Mouse (Mus musculus): Measurements from ENCODE around the gene Grhl1. TPM values are rescaled to one million over a fixed set of nuclear protein-coding genes. Genes with fewer than 3 reads are reported as not detected.

Grhl1 gene
- polyA plus RNA-seq, 1 experiment: 0.41 TPM

DNA sequence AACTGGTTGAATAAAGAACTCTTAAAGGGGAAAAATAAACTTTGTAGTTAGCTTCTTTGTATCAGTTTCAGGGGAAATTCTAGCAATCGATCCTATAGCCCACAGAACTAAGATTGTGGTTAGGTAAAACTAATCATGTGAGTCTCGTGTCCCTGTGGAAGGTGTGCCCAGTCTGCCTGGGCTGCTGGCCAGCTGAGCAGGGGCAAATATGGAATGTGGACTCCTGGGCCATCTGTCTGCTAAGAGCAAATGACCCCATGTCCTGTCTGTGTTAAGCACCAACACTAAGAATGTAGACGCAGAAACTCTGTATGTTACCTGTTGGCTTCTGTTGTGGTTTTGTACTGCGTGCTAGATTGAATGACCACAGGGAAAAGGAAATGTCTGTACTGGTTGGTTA, 89.0 kb downstream of the Grhl1 start:
- H3ac ChIP-seq (ENCODE audit: control insufficient read depth, insufficient read length): no peak overlapping the region
- H3K4me2 ChIP-seq (ENCODE audit: low read depth): no peak overlapping the region
- H3K27me3 ChIP-seq (ENCODE audit: control insufficient read depth, insufficient read depth, insufficient read length): no peaks in the 10 kb centered on the region
- H3K79me2 ChIP-seq (ENCODE audit: control insufficient read depth, insufficient read depth): no peaks in the 10 kb centered on the region
- no peak overlapping the region for H3K4me3 ChIP-seq
- TF ChIP-seq POLR2A (IDR thresholded peaks at IDR 0.05; ENCODE audit: insufficient read length, low read depth) (no peak), MYOD1 (IDR thresholded peaks at IDR 0.05; ENCODE audit: control insufficient read depth in 1 of 3, insufficient read length in 2 of 3, low read depth in 2 of 3) (no peak), TCF3 (IDR thresholded peaks at IDR 0.05; ENCODE audit: insufficient read length, low read depth) (no peak), MAX (IDR thresholded peaks at IDR 0.05; ENCODE audit: low read depth) (no peak), REST (IDR thresholded peaks at IDR 0.05; ENCODE audit: insufficient read depth, insufficient read length) (no peak), TCF12 (IDR thresholded peaks at IDR 0.05; ENCODE audit: insufficient read depth, poor library complexity, severe bottlenecking) (no peak), POLR2AphosphoS2 (IDR thresholded peaks at IDR 0.05; ENCODE audit: insufficient read length, low read depth) (no peak), E2F4 (IDR thresholded peaks at IDR 0.05; ENCODE audit: insufficient read depth) (no peak), SRF (IDR thresholded peaks at IDR 0.05; ENCODE audit: control insufficient read depth, insufficient read length, low read depth) (no peak), CEBPB (IDR thresholded peaks at IDR 0.05; ENCODE audit: insufficient read depth, poor library complexity, severe bottlenecking) (no peak), USF1 (IDR thresholded peaks at IDR 0.05; ENCODE audit: low read depth) (no peak), MYOG (IDR thresholded peaks at IDR 0.05; ENCODE audit: control insufficient read depth in 1 of 3, insufficient read depth in 1 of 3, insufficient read length in 2 of 3, low read depth in 2 of 3) (no peak)
- H3K36me3 ChIP-seq (ENCODE audit: control insufficient read depth, insufficient read depth): peaks cover 15% of the 10 kb centered on the region

DNA sequence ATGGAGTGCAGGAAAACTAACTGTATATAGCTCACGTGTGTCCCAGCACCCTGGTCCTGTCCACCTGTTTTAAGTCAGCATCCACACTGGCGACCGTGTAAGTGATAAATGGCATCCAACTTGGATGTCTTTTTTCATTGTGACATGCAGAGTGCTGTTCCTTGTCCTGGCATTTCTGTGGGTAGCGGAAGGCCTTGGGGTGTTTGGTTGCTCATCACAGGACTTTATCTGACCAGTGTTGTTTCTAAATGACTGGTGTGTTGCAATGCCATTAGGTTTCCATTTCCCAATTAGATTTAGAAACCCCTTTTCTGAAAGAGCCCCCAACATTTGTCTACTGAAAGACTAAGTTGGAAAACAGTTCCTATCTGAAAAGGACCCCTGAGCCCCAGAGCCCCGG, 90.0 kb downstream of the Grhl1 start:
- H3K79me2 ChIP-seq (ENCODE audit: control insufficient read depth, insufficient read depth): no peaks in the 10 kb centered on the region
- peaks cover 13% of the 10 kb centered on the region for H3K36me3 ChIP-seq (ENCODE audit: control insufficient read depth, insufficient read depth)
- H3K4me3 ChIP-seq: no peak overlapping the region
- H3K27me3 ChIP-seq (ENCODE audit: control insufficient read depth, insufficient read depth, insufficient read length): no peaks in the 10 kb centered on the region
- no peak overlapping the region for H3K4me2 ChIP-seq (ENCODE audit: low read depth)
- H3ac ChIP-seq (ENCODE audit: control insufficient read depth, insufficient read length): no peak overlapping the region
- TF ChIP-seq POLR2A (IDR thresholded peaks at IDR 0.05; ENCODE audit: insufficient read length, low read depth) (no peak), POLR2AphosphoS2 (IDR thresholded peaks at IDR 0.05; ENCODE audit: insufficient read length, low read depth) (no peak), MYOD1 (IDR thresholded peaks at IDR 0.05; ENCODE audit: control insufficient read depth in 1 of 3, insufficient read length in 2 of 3, low read depth in 2 of 3) (no peak), TCF3 (IDR thresholded peaks at IDR 0.05; ENCODE audit: insufficient read length, low read depth) (no peak), REST (IDR thresholded peaks at IDR 0.05; ENCODE audit: insufficient read depth, insufficient read length) (no peak), MYOG (IDR thresholded peaks at IDR 0.05; ENCODE audit: control insufficient read depth in 1 of 3, insufficient read depth in 1 of 3, insufficient read length in 2 of 3, low read depth in 2 of 3) (no peak), CEBPB (IDR thresholded peaks at IDR 0.05; ENCODE audit: insufficient read depth, poor library complexity, severe bottlenecking) (no peak), E2F4 (IDR thresholded peaks at IDR 0.05; ENCODE audit: insufficient read depth) (no peak), TCF12 (IDR thresholded peaks at IDR 0.05; ENCODE audit: insufficient read depth, poor library complexity, severe bottlenecking) (no peak), MAX (IDR thresholded peaks at IDR 0.05; ENCODE audit: low read depth) (no peak), SRF (IDR thresholded peaks at IDR 0.05; ENCODE audit: control insufficient read depth, insufficient read length, low read depth) (no peak), USF1 (IDR thresholded peaks at IDR 0.05; ENCODE audit: low read depth) (no peak)

Other genes with a start within 250 kb of the Grhl1 start
- gene Taf1b, start 73.9 kb upstream of the Grhl1 start, polyA plus RNA-seq (2012; fragmentation: generic; extraction: Trizol): 15.1 TPM
- 4.1 TPM for gene Klf11, start 79.0 kb downstream of the Grhl1 start, polyA plus RNA-seq (2012; fragmentation: generic; extraction: Trizol)
- gene Cys1, start 109.5 kb downstream of the Grhl1 start, polyA plus RNA-seq (2012; fragmentation: generic; extraction: Trizol): 0.26 TPM
- gene Rrm2, start 136.0 kb downstream of the Grhl1 start, polyA plus RNA-seq (2012; fragmentation: generic; extraction: Trizol): 73.0 TPM